Mouse (Mus musculus) layer of hippocampus, adult 18-20 months (tissue): ENCODE results near the gene Olfr1425. TPM values are rescaled to one million over a fixed set of nuclear protein-coding genes. Genes with fewer than 3 reads are reported as not detected.
"Not testable (repeated sequence)": the region's sequence is repeated elsewhere in the genome, so short reads cannot be mapped to it uniquely, and the experiment has no call there.

Experiments used
- DNase-seq, 2 experiments: peaks; one replicate each; pipeline ENCODE4 v3.0.0; 2022; ENCODE audit warnings: low spot score in 2 of 2
- long read RNA-seq: library from polyadenylated mRNA; stranded (forward); transcript quantifications from one replicate; pipeline ENCODE4 v2.0.0, GENCODE M21; 2021
- total RNA-seq, 2 experiments: library from RNA; stranded (reverse); gene quantifications; 2 replicates each; pipeline ENCODE4 v1.2.3; 2021

Gene Olfr1425
- total RNA-seq, result not detected
- long read RNA-seq, result 0 reads

GRCm38 (mm10) chr19:12077631-12078030 lies at the start of gene Olfr1425:
Gene Olfr1425 (minus strand): TSS chr19:12077731.
- DNase-seq, result not testable (repeated sequence)

GRCm38 (mm10) chr19:12123103-12123502 lies 45.6 kb upstream of the Olfr1425 start, which contains the start of gene Olfr76:
Gene Olfr76 (minus strand): TSS chr19:12123203.
- no peak for DNase-seq

- no peak for DNase-seq
Observed at GRCm38 (mm10) chr19:12116464-12116863, 38.9 kb upstream of the Olfr1425 start.

DNA sequence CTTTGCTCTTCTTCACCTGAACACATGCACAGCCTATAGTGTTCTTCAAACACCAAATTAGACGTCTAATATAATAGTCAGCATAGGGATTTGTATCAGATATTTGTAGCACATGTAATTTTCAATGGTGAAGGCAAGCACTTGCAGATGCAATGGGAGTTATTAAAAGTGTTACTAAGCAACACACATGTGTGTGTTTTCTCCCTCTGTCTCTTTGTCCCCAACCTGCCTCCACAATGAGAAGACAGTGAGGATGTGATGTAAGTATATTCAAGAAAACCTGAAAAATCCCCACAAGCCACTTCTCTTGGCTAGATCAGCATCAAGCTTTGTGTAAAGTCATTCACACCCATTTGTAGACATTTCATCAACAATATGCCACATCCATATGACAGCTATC lies 38.3 kb upstream of the Olfr1425 start, which contains the start of gene Olfr1428:
Gene Olfr1428 (minus strand): TSS at position 101 of the 400 bp plus-strand sequence.
- no peak for DNase-seq

DNA sequence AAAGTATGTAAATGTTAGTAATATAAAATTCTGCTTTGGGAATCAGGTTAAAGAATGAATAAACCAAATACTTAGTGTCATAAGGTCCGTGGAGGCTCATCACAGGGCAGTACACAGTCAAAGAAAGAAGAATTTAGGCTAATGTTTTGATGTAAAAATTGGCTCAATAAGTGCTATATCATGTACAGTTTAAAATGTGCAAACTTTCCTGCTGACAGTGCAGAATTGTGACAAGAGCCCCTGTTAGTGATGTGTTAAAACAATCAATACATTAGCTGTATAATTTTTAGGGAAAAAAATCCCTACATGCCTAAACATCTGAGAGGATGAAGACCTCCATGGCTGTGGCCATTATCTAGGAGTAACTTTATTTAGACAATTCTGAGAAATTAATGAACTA lies 36.3 kb upstream of the Olfr1425 start:
- no peak for DNase-seq

DNA sequence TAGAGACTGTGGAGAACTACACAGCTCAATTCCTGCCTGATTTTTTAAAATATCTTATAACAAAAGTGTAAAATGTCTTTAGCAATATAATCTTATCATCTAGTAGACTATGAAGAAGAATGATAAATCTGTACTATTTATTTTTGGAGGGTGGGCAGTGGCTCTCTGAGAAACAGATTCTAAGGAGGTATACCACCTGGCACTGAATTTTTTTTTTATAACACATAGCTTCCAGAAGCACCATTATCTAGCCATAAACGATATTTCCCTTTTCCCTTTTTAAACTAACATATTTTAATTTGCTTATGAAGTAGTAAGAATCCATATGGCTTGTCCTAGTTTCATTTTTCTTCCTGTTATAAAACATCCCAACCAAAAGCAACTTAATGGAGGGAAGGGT lies 27.0 kb upstream of the Olfr1425 start:
- peak in 1 of 2 experiments; percentile 1 for DNase-seq

DNA sequence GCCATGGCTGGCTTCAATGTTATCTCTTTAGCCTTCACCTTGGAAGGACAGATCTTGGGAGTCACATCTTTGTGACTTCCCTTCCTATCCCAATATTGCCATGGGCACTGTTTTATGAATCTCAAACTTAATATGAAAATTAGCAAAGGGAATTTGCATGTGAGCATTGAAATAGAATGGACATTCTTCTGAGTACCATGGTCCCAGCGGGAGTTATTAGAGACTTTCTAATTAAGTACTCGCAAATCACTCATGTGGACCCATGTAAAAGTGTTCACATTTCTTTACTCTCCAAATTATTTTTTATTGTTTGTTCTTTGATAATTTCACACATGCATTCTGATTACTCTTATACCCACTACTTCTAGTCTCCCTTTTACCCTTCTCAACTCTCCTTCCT lies 25.7 kb upstream of the Olfr1425 start, which contains the start of gene Olfr1427:
Gene Olfr1427 (minus strand): TSS at position 101 of the 400 bp plus-strand sequence.
- DNase-seq, result no peak

DNA sequence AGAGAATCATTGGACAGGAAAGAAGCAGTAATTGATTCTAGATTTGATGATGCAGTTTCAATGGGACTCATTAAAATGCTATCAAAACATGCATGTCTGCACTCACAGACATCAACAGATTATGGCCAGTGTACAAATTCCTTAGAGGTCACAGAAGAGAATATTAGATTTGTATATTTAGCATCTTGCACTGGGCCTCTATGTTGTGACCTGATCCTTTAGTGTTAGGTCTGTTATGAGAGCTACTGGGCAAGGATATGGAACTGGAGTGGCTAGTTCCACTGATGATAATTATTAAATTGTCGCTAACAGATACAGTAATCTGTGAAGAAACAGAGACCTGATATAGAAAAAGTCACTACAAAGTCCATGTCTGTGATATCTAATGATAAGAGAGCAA lies 14.4 kb upstream of the Olfr1425 start, which contains the start of gene Olfr1426:
Gene Olfr1426 (minus strand): TSS at position 101 of the 400 bp plus-strand sequence.
- no peak for DNase-seq

- DNase-seq, result not testable (repeated sequence)
Observed at GRCm38 (mm10) chr19:12069546-12069945, 8.0 kb downstream of the Olfr1425 start.

GRCm38 (mm10) chr19:12067806-12068205 lies 9.7 kb downstream of the Olfr1425 start:
- DNase-seq, result not testable (repeated sequence)

GRCm38 (mm10) chr19:12062582-12062981 lies 14.9 kb downstream of the Olfr1425 start, which contains the start of gene Olfr1424:
Gene Olfr1424 (minus strand): TSS chr19:12062682.
- not testable (repeated sequence) for DNase-seq

- DNase-seq, result no peak
Observed at GRCm38 (mm10) chr19:12043163-12043562, 34.4 kb downstream of the Olfr1425 start.

DNA sequence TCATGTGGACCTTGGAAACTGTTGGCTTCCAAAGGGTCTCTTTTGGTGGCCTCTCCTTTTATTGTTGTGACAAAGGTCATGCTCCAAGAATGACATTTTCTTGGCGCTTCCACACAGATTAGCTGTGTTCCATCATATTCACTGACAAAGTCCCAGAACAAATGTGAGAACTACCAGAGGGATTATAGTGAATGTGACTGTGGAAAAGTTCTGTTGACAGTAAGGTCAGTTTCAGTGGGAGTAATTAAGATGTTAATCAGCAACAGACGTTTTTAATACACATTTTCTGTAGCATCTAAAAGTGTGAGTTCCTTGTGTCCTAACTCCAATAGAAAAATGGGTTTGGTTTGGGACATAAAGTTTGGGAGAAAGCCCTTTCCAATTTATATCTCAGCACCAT lies 36.3 kb downstream of the Olfr1425 start, which contains the start of gene Olfr1423:
Gene Olfr1423 (minus strand): TSS at position 101 of the 400 bp plus-strand sequence.
- DNase-seq, result no peak

- no peak for DNase-seq
Observed at GRCm38 (mm10) chr19:12037727-12038126, 39.8 kb downstream of the Olfr1425 start.

- peak in 1 of 2 experiments; percentile 26 for DNase-seq
Observed at GRCm38 (mm10) chr19:12026606-12027005, 50.9 kb downstream of the Olfr1425 start.

- DNase-seq, result no peak
Observed at GRCm38 (mm10) chr19:12025333-12025732, 52.2 kb downstream of the Olfr1425 start.

GRCm38 (mm10) chr19:12024149-12024548 lies 53.4 kb downstream of the Olfr1425 start:
- no peak for DNase-seq

Other genes starting within 250 kb of the Olfr1425 start
- not detected for gene Olfr1417, start 238.5 kb downstream of the Olfr1425 start, total RNA-seq
- not detected for gene Olfr1418, start 216.7 kb downstream of the Olfr1425 start, total RNA-seq
- not detected for gene Olfr1419, start 202.6 kb downstream of the Olfr1425 start, total RNA-seq
- gene Olfr1420, start 191.2 kb downstream of the Olfr1425 start, total RNA-seq, result not detected
- gene Patl1, start 165.3 kb downstream of the Olfr1425 start, total RNA-seq, result 10 to 100 TPM; 22.7 to 23.3 TPM
- gene Osbp, start 111.8 kb downstream of the Olfr1425 start, total RNA-seq, result 10 to 100 TPM; 51.3 to 52.5 TPM
- not detected for gene Olfr1423, start 36.4 kb downstream of the Olfr1425 start, total RNA-seq
- gene Olfr1424, start 15.0 kb downstream of the Olfr1425 start, total RNA-seq, result not detected
- not detected for gene Olfr1426, start 14.3 kb upstream of the Olfr1425 start, total RNA-seq
- gene Olfr1427, start 25.6 kb upstream of the Olfr1425 start, total RNA-seq, result not detected
- gene Olfr1428, start 38.2 kb upstream of the Olfr1425 start, total RNA-seq, result not detected
- not detected for gene Olfr76, start 45.5 kb upstream of the Olfr1425 start, total RNA-seq
- gene Olfr1555-ps1, start 92.4 kb upstream of the Olfr1425 start, total RNA-seq, result not detected
- gene Olfr1431, start 122.9 kb upstream of the Olfr1425 start, total RNA-seq, result not detected
- not detected for gene Olfr1432, start 154.9 kb upstream of the Olfr1425 start, total RNA-seq
- gene Olfr262, start 163.9 kb upstream of the Olfr1425 start, total RNA-seq, result not detected
- gene Olfr235, start 183.3 kb upstream of the Olfr1425 start, total RNA-seq, result not detected
- gene Olfr1434, start 202.1 kb upstream of the Olfr1425 start, total RNA-seq, result not detected
- gene Olfr1436, start 221.4 kb upstream of the Olfr1425 start, total RNA-seq, result not detected
- gene Olfr1437, start 247.4 kb upstream of the Olfr1425 start, total RNA-seq, result not detected